Mouse (Mus musculus): ENCODE measurements around the gene Zfp13. TPM values are rescaled to one million over a fixed set of nuclear protein-coding genes. Genes with fewer than 3 reads are reported as not detected.
"Not testable (repeated sequence)": the region's sequence is repeated elsewhere in the genome, so short reads cannot be mapped to it uniquely, and the experiment has no call there.

Gene Zfp13
- polyA plus RNA-seq, 1 experiment = not detected

DNA sequence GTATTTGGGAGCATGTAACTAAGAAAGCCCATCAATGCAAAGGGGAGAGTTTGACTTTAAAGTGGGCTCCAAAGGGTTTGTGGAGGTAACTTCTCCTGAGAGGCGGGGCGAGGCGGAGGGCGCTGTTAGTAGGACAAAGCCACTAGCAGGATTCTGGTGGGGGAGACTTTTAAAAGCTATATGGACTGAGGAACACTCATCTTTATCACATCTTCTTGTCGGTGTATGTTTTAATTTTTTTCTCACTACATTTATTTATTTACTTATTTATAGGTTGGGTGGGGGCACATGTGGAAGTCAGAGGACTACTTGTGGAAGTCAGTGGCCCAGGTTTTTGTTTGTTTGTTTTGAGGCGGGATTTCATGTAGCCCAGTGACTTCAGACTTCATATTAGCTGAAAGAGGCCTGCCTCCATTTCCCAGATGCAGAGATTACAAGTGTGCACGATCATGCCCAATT lies 347 bp upstream of the Zfp13 start:
- 51% methylated on average over 7 of the region's 7 CpGs for WGBS
- TF ChIP-seq POLR2A (IDR thresholded peaks at IDR 0.05; ENCODE audit: insufficient read depth, low read depth, low read length) = no peak
- Histone ChIP-seq H3K4me3 (ENCODE audit: insufficient read depth, low read depth, low read length) (peak overlapping the region; percentile 42), H3K27ac (ENCODE audit: insufficient read depth, low read depth, low read length) (no peak overlapping the region; the same call in 1 of the 2 replicates), H3K4me1 (ENCODE audit: control insufficient read depth, insufficient read depth, low read length) (peaks cover 6% of the 10 kb centered on the region)

DNA sequence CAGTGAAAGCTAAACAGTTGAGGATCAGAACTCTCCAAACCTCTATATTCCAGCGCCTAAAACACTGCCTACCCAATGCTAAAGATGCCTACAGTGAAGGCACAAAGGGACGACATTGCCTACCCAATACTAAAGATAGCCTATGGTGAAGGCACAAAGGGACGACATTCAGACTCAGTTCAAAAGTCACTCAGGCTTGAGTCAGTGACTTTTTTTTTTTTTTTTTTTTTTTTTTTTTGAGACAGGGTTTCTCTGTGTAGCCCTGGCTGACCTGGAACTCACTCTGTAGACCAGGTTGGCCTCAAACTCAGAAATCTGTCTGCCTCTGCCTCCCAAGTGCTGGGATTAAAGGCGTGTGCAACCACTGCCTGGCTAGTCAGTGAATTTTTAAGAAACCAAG lies 4.1 kb downstream of the Zfp13 start:
- not testable (repeated sequence) for H3K4me3 ChIP-seq (ENCODE audit: insufficient read depth, low read depth, low read length); H3K27ac ChIP-seq (ENCODE audit: insufficient read depth, low read depth, low read length)
- peaks cover 10% of the 10 kb centered on the region for H3K4me1 ChIP-seq (ENCODE audit: control insufficient read depth, insufficient read depth, low read length)
- 78% methylated on average over 4 of the region's 4 CpGs for WGBS

DNA sequence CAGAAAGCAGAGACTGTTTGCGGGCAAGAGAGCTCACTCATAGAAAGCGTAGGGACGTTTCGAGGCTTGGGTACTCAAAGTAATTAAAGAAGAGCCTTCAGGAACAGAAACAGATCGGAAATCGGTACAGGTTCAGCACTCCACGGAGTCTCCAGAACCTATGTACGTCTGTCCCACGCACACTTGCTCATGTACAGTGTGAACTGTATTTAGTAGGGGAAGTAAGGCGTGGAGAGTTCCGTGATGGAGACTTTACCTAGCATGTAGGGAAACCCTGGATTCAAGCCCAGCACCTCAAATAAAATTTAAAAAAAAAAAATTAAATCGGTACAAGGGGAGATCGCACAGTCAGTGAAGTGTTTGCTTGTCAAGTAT lies 6.4 kb downstream of the Zfp13 start:
- WGBS = 6% methylated on average over 13 of the region's 13 CpGs
- H3K4me1 ChIP-seq (ENCODE audit: control insufficient read depth, insufficient read depth, low read length) = peaks cover 4% of the 10 kb centered on the region; the same call in 1 of the 2 replicates
- H3K4me3 ChIP-seq (ENCODE audit: insufficient read depth, low read depth, low read length) = peak overlapping the region; percentile 45
- peak overlapping the region; percentile 68 for H3K27ac ChIP-seq (ENCODE audit: insufficient read depth, low read depth, low read length)
- TF ChIP-seq CTCF (IDR thresholded peaks at IDR 0.05; ENCODE audit: insufficient read depth, low read depth, low read length) (no peak), POLR2A (IDR thresholded peaks at IDR 0.05; ENCODE audit: insufficient read depth, low read depth, low read length) (no peak)

DNA sequence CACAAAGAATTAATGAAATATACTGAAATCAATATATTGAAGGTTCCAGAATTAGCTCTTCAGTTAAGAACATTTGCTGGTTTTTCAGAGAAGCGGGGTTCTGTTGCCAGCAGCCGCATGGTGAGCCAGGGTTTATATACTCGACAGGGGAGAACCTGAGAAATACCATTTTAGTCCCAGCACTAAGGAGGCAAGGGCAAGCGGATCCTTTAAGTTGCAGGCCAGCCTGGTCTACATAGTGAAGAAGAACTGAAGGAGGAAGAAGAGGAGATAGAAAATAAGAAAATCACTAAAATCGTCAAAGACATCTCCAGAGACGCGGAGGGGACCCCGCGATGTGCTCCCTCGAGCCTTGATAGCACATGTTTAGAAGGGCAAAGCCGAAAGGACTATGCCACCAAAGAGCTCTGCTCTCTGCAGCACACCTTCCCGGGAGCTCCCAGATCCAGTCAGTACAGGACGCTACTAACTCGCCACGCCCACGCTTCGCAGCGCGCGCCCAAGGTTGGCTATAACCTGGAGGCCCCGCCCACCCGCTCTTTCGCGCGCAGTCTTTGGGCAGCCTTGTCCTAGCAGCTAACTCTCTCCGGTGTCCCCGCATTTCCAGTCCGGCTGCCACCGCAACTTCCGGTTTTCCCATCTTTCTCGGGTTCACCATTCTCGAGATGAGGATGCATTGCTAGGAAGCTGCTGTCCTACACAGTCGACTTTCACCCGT lies 6.9 kb downstream of the Zfp13 start:
- WGBS = 4% methylated on average over 34 of the region's 34 CpGs

DNA sequence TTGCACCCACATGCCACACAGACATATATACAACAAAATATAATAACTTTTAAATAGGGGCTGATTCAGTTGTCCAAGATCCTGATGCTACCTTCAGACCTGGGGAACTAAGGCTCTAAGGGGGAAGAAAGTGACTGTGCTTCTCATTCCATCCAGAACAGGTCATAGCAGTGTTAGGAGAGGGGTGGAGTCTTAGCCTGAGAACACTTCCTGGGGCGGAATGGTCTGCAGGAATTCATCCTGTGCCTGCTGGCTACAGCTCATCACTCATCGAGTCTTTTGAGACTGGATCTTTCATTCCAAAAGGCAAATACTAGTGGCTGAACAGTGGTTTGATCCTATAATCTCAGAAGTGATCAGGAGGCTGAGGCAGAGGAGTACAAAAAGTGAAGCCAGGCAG lies 12.0 kb downstream of the Zfp13 start:
- TF ChIP-seq CTCF (IDR thresholded peaks at IDR 0.05; ENCODE audit: insufficient read depth, low read depth, low read length) = no peak
- Histone ChIP-seq H3K4me3 (ENCODE audit: insufficient read depth, low read depth, low read length) (no peak overlapping the region), H3K4me1 (ENCODE audit: control insufficient read depth, insufficient read depth, low read length) (peaks cover 18% of the 10 kb centered on the region; the same call in 1 of the 2 replicates), H3K27ac (ENCODE audit: insufficient read depth, low read depth, low read length) (no peak overlapping the region)
- WGBS = 61% methylated on average over 2 of the region's 2 CpGs

More for the DNA sequence above, 6.9 kb downstream of the Zfp13 start:
- Histone ChIP-seq H3K27ac (ENCODE audit: insufficient read depth, low read depth, low read length) (peak overlapping the region; percentile 68), H3K4me1 (ENCODE audit: control insufficient read depth, insufficient read depth, low read length) (peaks cover 4% of the 10 kb centered on the region; the same call in 1 of the 2 replicates), H3K4me3 (ENCODE audit: insufficient read depth, low read depth, low read length) (peak overlapping the region; percentile 45)
- TF ChIP-seq POLR2A (IDR thresholded peaks at IDR 0.05; ENCODE audit: insufficient read depth, low read depth, low read length) (peak; percentile 47; the same call in 1 of the 2 replicates), CTCF (IDR thresholded peaks at IDR 0.05; ENCODE audit: insufficient read depth, low read depth, low read length) (no peak)

DNA sequence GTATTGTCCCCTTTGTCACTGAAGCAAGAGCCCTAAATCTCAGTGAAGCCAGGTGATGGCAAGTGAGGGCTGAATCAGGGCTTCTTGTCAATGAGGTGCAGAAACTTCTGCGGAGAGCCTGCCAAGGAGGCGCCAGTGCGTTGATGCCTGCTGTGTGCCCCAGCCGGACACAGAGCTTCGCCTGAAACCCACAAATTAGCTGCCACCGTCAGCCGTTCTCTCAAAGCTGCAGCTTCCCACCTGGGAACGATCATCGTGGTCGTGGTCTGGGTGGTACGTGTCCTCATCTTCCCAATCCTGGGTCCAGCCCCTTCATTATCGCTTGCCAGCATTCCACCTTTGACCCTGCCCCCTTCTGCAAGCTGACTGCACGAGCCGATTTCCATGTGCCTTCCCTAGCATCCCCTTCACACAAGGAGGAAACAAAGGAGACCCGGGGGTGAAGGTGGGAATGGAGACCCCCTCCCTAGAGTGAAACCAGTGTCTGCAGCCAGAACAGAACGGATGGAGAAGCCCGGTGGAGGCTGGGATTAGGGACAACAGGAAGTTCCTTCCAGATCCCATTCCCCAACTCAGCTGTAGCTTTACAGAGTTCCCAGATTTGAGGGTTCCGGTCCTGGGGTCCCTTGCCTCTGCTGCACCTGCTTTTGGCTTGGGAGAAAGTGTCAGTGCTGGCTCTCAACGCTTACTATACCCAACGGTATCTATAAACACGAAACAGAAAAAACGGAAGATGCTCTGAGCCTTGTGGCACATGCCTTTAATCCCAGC lies 13.4 kb downstream of the Zfp13 start:
- TF ChIP-seq POLR2A (IDR thresholded peaks at IDR 0.05; ENCODE audit: insufficient read depth, low read depth, low read length) (0 out of 2 replicates have a peak, but pooled peaks have one; percentile 42), CTCF (IDR thresholded peaks at IDR 0.05; ENCODE audit: insufficient read depth, low read depth, low read length) (no peak)
- H3K4me1 ChIP-seq (ENCODE audit: control insufficient read depth, insufficient read depth, low read length) = peaks cover 16% of the 10 kb centered on the region; the same call in 1 of the 2 replicates
- H3K27ac ChIP-seq (ENCODE audit: insufficient read depth, low read depth, low read length) = 0 out of 2 replicates have a peak overlapping the region, but pooled peaks have one; percentile 34
- WGBS = under 1% methylated on average over 22 of the region's 22 CpGs
- H3K4me3 ChIP-seq (ENCODE audit: insufficient read depth, low read depth, low read length) = peak overlapping the region; percentile 89

DNA sequence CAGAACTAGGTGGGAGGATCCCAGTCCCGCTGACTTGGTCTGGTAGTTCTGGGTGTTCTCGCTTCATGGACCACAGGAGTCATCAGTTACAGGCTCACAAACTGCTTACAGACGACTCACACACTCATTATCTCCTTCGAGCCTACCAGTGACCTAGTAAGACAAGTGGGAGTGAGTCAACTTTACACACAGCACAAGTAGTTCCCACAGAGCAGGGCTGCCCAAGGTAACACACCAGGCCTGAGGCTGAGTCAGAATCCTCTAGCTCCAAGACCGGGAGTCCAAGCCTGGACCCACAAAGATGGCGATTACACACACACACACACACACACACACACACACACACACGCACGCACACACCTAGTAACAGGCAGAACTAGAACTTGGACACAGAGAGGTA lies 14.5 kb downstream of the Zfp13 start:
- 61% methylated on average over 8 of the region's 8 CpGs for WGBS
- no peak for TF ChIP-seq CTCF (IDR thresholded peaks at IDR 0.05; ENCODE audit: insufficient read depth, low read depth, low read length)
- TF ChIP-seq POLR2A (IDR thresholded peaks at IDR 0.05; ENCODE audit: insufficient read depth, low read depth, low read length) = no peak
- H3K4me3 ChIP-seq (ENCODE audit: insufficient read depth, low read depth, low read length) = no peak overlapping the region
- peaks cover 16% of the 10 kb centered on the region; the same call in 1 of the 2 replicates for H3K4me1 ChIP-seq (ENCODE audit: control insufficient read depth, insufficient read depth, low read length)
- no peak overlapping the region for H3K27ac ChIP-seq (ENCODE audit: insufficient read depth, low read depth, low read length)

DNA sequence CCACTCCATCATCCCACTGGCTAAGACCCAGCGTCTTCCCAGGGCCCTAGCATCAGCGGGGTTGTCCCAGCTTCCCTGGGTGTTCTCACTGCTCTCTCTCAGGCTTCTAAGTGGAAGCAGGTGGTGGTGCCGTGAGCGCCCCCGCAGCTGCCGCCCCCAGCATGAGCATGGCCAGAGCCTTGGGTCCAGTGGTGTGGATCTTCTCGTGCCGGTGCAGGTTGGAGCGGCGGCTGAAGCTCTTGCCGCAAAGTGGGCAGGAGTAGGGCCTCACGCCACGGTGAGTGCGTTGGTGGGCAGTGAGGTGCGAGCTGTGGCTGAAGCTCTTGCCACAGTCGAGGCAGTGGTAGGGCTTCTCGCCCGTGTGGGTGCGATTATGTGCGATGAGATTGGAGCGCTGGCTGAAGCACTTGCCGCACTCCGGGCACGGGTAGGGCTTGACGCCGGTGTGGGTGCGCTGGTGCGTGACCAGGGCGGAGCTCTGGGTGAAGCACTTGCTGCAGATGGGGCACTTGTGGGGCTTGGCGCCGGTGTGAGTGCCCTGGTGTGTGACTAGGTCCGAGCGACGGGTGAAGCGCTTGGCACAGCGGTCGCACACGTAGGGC lies 23.2 kb downstream of the Zfp13 start:
- Histone ChIP-seq H3K4me3 (ENCODE audit: insufficient read depth, low read depth, low read length) (no peak overlapping the region), H3K4me1 (ENCODE audit: control insufficient read depth, insufficient read depth, low read length) (no peaks in the 10 kb centered on the region), H3K27ac (ENCODE audit: insufficient read depth, low read depth, low read length) (no peak overlapping the region)
- WGBS = 95% methylated on average over 38 of the region's 38 CpGs
- no peak for TF ChIP-seq POLR2A (IDR thresholded peaks at IDR 0.05; ENCODE audit: insufficient read depth, low read depth, low read length)
- TF ChIP-seq CTCF (IDR thresholded peaks at IDR 0.05; ENCODE audit: insufficient read depth, low read depth, low read length) = no peak

DNA sequence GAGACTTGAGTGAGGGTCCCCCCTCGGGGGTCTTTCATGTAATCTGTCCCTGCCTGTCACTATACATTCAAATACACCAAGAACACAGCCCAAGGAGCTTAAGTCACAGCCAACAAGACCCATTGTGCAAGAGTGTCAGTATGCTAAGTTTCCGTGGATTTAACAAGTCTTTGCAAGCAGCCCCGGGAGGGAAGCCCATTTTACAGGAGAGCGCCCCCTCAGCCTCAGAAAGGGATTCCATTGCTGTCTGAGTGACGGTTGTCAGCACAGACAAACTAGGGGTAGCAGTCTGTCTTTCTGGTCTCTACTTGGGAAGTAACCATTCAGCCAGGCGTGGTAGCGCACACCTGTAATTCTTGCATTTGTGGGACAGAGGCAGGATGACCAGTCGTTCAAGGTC lies 25.2 kb downstream of the Zfp13 start:
- WGBS = 93% methylated on average over 8 of the region's 8 CpGs
- no peak overlapping the region for H3K4me3 ChIP-seq (ENCODE audit: insufficient read depth, low read depth, low read length)
- TF ChIP-seq CTCF (IDR thresholded peaks at IDR 0.05; ENCODE audit: insufficient read depth, low read depth, low read length) (no peak), POLR2A (IDR thresholded peaks at IDR 0.05; ENCODE audit: insufficient read depth, low read depth, low read length) (no peak)
- H3K4me1 ChIP-seq (ENCODE audit: control insufficient read depth, insufficient read depth, low read length) = no peaks in the 10 kb centered on the region
- H3K27ac ChIP-seq (ENCODE audit: insufficient read depth, low read depth, low read length) = no peak overlapping the region
